Mouse (Mus musculus) heart, postnatal 0 days (tissue): ENCODE data around the gene Rpl10-ps3.

Experiments used
- CTCF ChIP-seq: IDR thresholded peaks from 2 replicates; pipeline ENCODE4 v1.5.1; 2016; ENCODE audit warnings: antibody characterized with exemption, control low read depth, low read depth
- EP300 ChIP-seq: IDR thresholded peaks from 2 replicates; pipeline ENCODE4 v1.6.1; 2016; ENCODE audit warnings: antibody characterized with exemption, low read depth

DNA sequence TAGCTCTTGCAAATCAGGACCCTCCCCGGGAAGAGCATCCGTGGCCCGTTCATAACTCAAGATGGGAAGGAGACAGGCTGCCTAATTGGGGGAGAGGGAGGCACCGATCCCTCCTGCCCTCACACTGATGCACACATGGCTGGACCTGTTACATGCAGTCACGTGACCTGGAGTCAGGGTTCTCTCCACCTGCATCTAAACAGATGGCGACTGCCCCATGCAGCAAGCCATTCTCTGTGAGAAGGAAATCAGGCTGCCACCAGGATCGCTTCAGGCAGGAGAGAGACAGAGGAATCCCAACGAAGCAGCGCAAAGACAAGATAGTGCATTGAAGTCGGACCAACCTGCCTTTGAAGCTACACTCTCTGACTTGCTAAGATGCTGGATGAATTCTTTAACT is 3.5 kb upstream of the Rpl10-ps3 start:
- TF ChIP-seq CTCF (no peak), EP300 (no peak)
